Comparison of ENCODE assay signal across 24 mouse cellular contexts in the genomic region with DNA sequence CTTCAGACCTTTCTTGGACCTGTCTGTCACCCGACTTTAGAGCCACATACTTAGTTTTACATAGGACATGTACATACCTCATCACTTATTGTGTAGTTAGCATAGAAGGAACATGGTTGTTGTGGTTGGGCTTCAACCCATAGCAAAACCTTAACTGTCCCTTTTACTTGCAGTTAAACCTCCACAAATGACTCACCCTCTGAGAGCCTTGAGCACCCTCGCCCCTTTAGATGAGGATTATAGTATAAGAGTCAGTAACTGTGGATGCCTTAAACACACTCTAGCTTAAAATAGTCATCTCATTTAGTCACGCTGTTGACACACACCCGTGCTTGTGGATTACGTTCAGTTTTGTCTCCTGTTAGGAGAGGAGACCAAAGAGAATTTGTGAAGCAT. TPM values are rescaled to one million over a fixed set of nuclear protein-coding genes. Genes with fewer than 3 reads are reported as not detected.
DNase-seq lines count a peak whose midpoint lies in the region; ATAC-seq lines count a peak whose summit lies in the region.
"Had no signal": no experiment of that assay in that cellular context is flagged by ENCODE, and none has a peak within 500 bp of the region (broad histone marks: within the 10 kb centered on the region; RNA-seq: fewer than 3 reads in every experiment).

No protein-coding gene starts in this region.

- H3K4me3 ChIP-seq in heart, embryonic 10.5 days: no peak overlapping the region
- H3K4me3 ChIP-seq in intestine, embryonic 14.5 days (ENCODE audit: low read depth, low read length): no peak overlapping the region
- no peak overlapping the region for H3K4me3 ChIP-seq in intestine, embryonic 16.5 days (ENCODE audit: low read length)
- H3K4me3 ChIP-seq: embryonic facial prominence, embryonic 10.5 days; forebrain, embryonic 10.5 days; hindbrain, embryonic 12.5 days; limb, embryonic 13.5 days; liver, embryonic 12.5 days; midbrain, embryonic 13.5 days; neural tube, embryonic 12.5 days had no signal

- WGBS in heart, embryonic 10.5 days: 56% methylated on average over 5 of the region's 5 CpGs
- WGBS in intestine, embryonic 14.5 days: 94% methylated on average over 5 of the region's 5 CpGs
- 85% methylated on average over 5 of the region's 5 CpGs for WGBS in intestine, embryonic 16.5 days

- no peaks in the 10 kb centered on the region for H3K27me3 ChIP-seq in heart, embryonic 10.5 days (ENCODE audit: insufficient read depth, poor library complexity, severe bottlenecking)
- H3K27me3 ChIP-seq in intestine, embryonic 14.5 days (replicated peaks; ENCODE audit: control insufficient read depth, insufficient read depth, low read length): no peaks in the 10 kb centered on the region
- no peaks in the 10 kb centered on the region for H3K27me3 ChIP-seq in intestine, embryonic 16.5 days (replicated peaks; ENCODE audit: control insufficient read depth, insufficient read depth, low read length)
- H3K27me3 ChIP-seq: hindbrain, embryonic 12.5 days; limb, embryonic 13.5 days; liver, embryonic 12.5 days; midbrain, embryonic 13.5 days; neural tube, embryonic 12.5 days had no signal

- no peak for DNase-seq in heart, embryonic 10.5 days (ENCODE audit: low spot score)
- no peak for DNase-seq in heart, postnatal 25 days (ENCODE audit: low spot score)
- peak; percentile 28 for DNase-seq in intestine, embryonic 14.5 days (ENCODE audit: low spot score)
- DNase-seq in c-Kit-positive CD71-negative TER-119-negative erythroid progenitor cells, embryonic 14.5 days (ENCODE audit: low read depth): peak; percentile 25
- DNase-seq in embryo, embryonic 10.5 days (ENCODE audit: low spot score): no peak
- no peak for DNase-seq in lung, postnatal 25 days (ENCODE audit: low spot score)
- DNase-seq: adrenal gland, postnatal 14 days; cerebellum, adult 11 months; cerebellum, adult 9-11 months; gastrocnemius, postnatal 36 days; kidney, adult 18-20 months; kidney, postnatal 4 days; lung, adult 18-20 months; lung, postnatal 10 days; right cerebral cortex, postnatal 25 days; spleen, adult 18-20 months had no signal

- intact Hi-C loops in heart, postnatal 25 days (cut with DNase I): no loop called here

- H3K9me3 ChIP-seq in heart, embryonic 10.5 days: no peaks in the 10 kb centered on the region
- H3K9me3 ChIP-seq in intestine, embryonic 14.5 days (ENCODE audit: control insufficient read depth, low read length): no peaks in the 10 kb centered on the region
- H3K9me3 ChIP-seq in intestine, embryonic 16.5 days (ENCODE audit: control insufficient read depth, low read length): no peaks in the 10 kb centered on the region
- H3K9me3 ChIP-seq: embryonic facial prominence, embryonic 10.5 days; forebrain, embryonic 10.5 days; hindbrain, embryonic 12.5 days; limb, embryonic 13.5 days; liver, embryonic 12.5 days; midbrain, embryonic 13.5 days; neural tube, embryonic 12.5 days had no signal

- peaks cover 32% of the 10 kb centered on the region for H3K4me1 ChIP-seq in heart, embryonic 10.5 days
- H3K4me1 ChIP-seq in intestine, embryonic 14.5 days (replicated peaks; ENCODE audit: control insufficient read depth, insufficient read depth, low read length): no peaks in the 10 kb centered on the region
- peaks cover 8% of the 10 kb centered on the region for H3K4me1 ChIP-seq in intestine, embryonic 16.5 days (ENCODE audit: control insufficient read depth, insufficient read depth, low read length)
- H3K4me1 ChIP-seq: embryonic facial prominence, embryonic 10.5 days; hindbrain, embryonic 12.5 days had no signal

- H3K9ac ChIP-seq in intestine, embryonic 14.5 days (ENCODE audit: low read length): no peak overlapping the region
- no peak overlapping the region for H3K9ac ChIP-seq in intestine, embryonic 16.5 days (ENCODE audit: low read depth, low read length)
- H3K9ac ChIP-seq: hindbrain, embryonic 12.5 days; limb, embryonic 13.5 days; liver, embryonic 12.5 days; midbrain, embryonic 13.5 days; neural tube, embryonic 12.5 days had no signal

- no peak overlapping the region for H3K4me2 ChIP-seq in intestine, embryonic 14.5 days (ENCODE audit: low read length)
- H3K4me2 ChIP-seq in intestine, embryonic 16.5 days (ENCODE audit: low read depth, low read length): no peak overlapping the region
- H3K4me2 ChIP-seq: hindbrain, embryonic 12.5 days; limb, embryonic 13.5 days; liver, embryonic 12.5 days; midbrain, embryonic 13.5 days; neural tube, embryonic 12.5 days had no signal

- 0 out of 2 replicates have a peak overlapping the region, but pooled peaks have one; percentile 42 for H3K27ac ChIP-seq in heart, embryonic 10.5 days
- H3K27ac ChIP-seq in intestine, embryonic 14.5 days (ENCODE audit: low read depth): no peak overlapping the region
- no peak overlapping the region for H3K27ac ChIP-seq in intestine, embryonic 16.5 days (ENCODE audit: low read length)
- H3K27ac ChIP-seq: embryonic facial prominence, embryonic 10.5 days; forebrain, embryonic 10.5 days; hindbrain, embryonic 12.5 days; limb, embryonic 13.5 days; liver, embryonic 12.5 days; midbrain, embryonic 13.5 days; neural tube, embryonic 12.5 days had no signal

- peaks cover 10% of the 10 kb centered on the region for H3K36me3 ChIP-seq in heart, embryonic 10.5 days
- no peaks in the 10 kb centered on the region for H3K36me3 ChIP-seq in intestine, embryonic 14.5 days (ENCODE audit: control insufficient read depth, insufficient read depth, low read length)
- H3K36me3 ChIP-seq in intestine, embryonic 16.5 days (ENCODE audit: control insufficient read depth, insufficient read depth, low read length): no peaks in the 10 kb centered on the region
- H3K36me3 ChIP-seq: liver, embryonic 12.5 days; neural tube, embryonic 12.5 days had no signal

- no peak for ATAC-seq in intestine, embryonic 14.5 days (replicated peaks; ENCODE audit: low FRiP score, low TSS enrichment, low read depth)
- no peak for ATAC-seq in intestine, embryonic 16.5 days
- ATAC-seq: liver, embryonic 12.5 days; midbrain, embryonic 13.5 days had no signal

RNA-seq across cellular contexts. Expression of gene Zfand3, which starts 47.8 kb away (rescaled TPM):
- 54.2 and 54.7 TPM in 2 replicates for polyA plus RNA-seq in heart, embryonic 10.5 days (2016; fragmentation: Nextera tagmentation; extraction: Ambion mirVana)
- total RNA-seq in heart, postnatal 25 days (2021): 100 to 1,000 TPM; 127 to 128 TPM
- 40.9 and 42.6 TPM in 2 replicates for polyA plus RNA-seq in intestine, embryonic 14.5 days (2014; fragmentation: Nextera tagmentation; extraction: Ambion mirVana)
- polyA plus RNA-seq in intestine, embryonic 16.5 days (2015; fragmentation: Nextera tagmentation; extraction: Ambion mirVana): 39.7 and 40.2 TPM in 2 replicates

Comparison
In these comparisons a context has a peak if more than half of its experiments do, and no peak if none do; other contexts are left out.
1. DNase-seq: peak in intestine, embryonic 14.5 days (single experiment) and c-Kit-positive CD71-negative TER-119-negative erythroid progenitor cells, embryonic 14.5 days (single experiment); none in heart, embryonic 10.5 days (single experiment), heart, postnatal 25 days (single experiment), embryo, embryonic 10.5 days (single experiment) and lung, postnatal 25 days (single experiment).